Mouse (Mus musculus) neural tube, embryonic 11.5 days (tissue): ENCODE data around the gene Ehd2. TPM values are rescaled to one million over a fixed set of nuclear protein-coding genes. Genes with fewer than 3 reads are reported as not detected.

Experiments used
- ATAC-seq: fragments of 200-750 bp; cut with Nextera tagmentation; 2 replicates; pipeline ENCODE4 v1.8.0; 2017; ENCODE audit warnings: moderate number of reproducible peaks, mild to moderate bottlenecking, moderate TSS enrichment, moderate library complexity; ENCODE audit not compliant: insufficient read depth, low FRiP score, low TSS enrichment
- DNase-seq: peaks from one replicate; pipeline ENCODE4 v3.0.0-alpha.2; 2015; ENCODE audit warnings: low spot score
- H3K27ac ChIP-seq: fragments of 300-500 bp; sonication (generic); 2 replicates; pipeline ENCODE4 v1.5.1; 2014; ENCODE audit warnings: low read depth, mild to moderate bottlenecking, low read length
- H3K27me3 ChIP-seq: fragments of 300-500 bp; sonication (generic); 2 replicates; pipeline ENCODE4 v1.6.1; 2014; ENCODE audit warnings: mild to moderate bottlenecking, low read length, mixed read lengths; ENCODE audit not compliant: control insufficient read depth, insufficient read depth
- H3K36me3 ChIP-seq: fragments of 300-500 bp; sonication (generic); 2 replicates; pipeline ENCODE4 v1.6.1; 2014; ENCODE audit warnings: mild to moderate bottlenecking, low read length, moderate library complexity, mixed read lengths; ENCODE audit not compliant: control insufficient read depth, insufficient read depth
- H3K4me1 ChIP-seq: fragments of 300-500 bp; sonication (generic); 2 replicates; pipeline ENCODE4 v1.6.1; 2014; ENCODE audit warnings: low read length, mixed read lengths; ENCODE audit not compliant: control insufficient read depth, insufficient read depth
- H3K4me2 ChIP-seq: fragments of 300-500 bp; sonication (generic); 2 replicates; pipeline ENCODE4 v1.6.1; 2014; ENCODE audit warnings: low read depth, mild to moderate bottlenecking, moderate library complexity
- H3K4me3 ChIP-seq: fragments of 300-500 bp; sonication (generic); 2 replicates; pipeline ENCODE4 v1.5.1; 2014; ENCODE audit warnings: low read depth, low read length
- H3K9ac ChIP-seq: fragments of 300-500 bp; sonication (generic); 2 replicates; pipeline ENCODE4 v1.6.1; 2014; ENCODE audit warnings: mild to moderate bottlenecking, low read length
- H3K9me3 ChIP-seq: fragments of 300-500 bp; sonication (generic); 2 replicates; pipeline ENCODE4 v1.6.1; 2016; ENCODE audit warnings: low read length; ENCODE audit not compliant: control insufficient read depth
- WGBS: fragments of 180-500 bp; shearing (Covaris S2); extraction: QIAGEN DNeasy Blood & Tissue Kit; methylation state at CpG from one replicate; pipeline ENCODE4 v1.1.7; 2014; 5-methylcytosine and 5-hydroxymethylcytosine counted together
- polyA plus RNA-seq: library from polyadenylated mRNA; unstranded; fragments of >200 nt; fragmentation: Nextera tagmentation; extraction: Ambion mirVana; gene quantifications from 2 replicates; pipeline ENCODE4 v1.2.1, GENCODE M21; 2014

Ehd2 gene
- polyA plus RNA-seq, 1 experiment from 2014 or later: 11.3 TPM

GRCm38 (mm10) chr7:15954978-15955443, 12.4 kb downstream of the Ehd2 start:
- ATAC-seq: peak; percentile 64; the same call in 1 of the 2 replicates
- H3K4me1 ChIP-seq: no peaks in the 10 kb centered on the region
- H3K9ac ChIP-seq: peak overlapping the region; percentile 0; the same call in 1 of the 2 replicates
- H3K36me3 ChIP-seq: no peaks in the 10 kb centered on the region
- H3K4me2 ChIP-seq: peak overlapping the region; percentile 27
- no peaks in the 10 kb centered on the region for H3K9me3 ChIP-seq
- no peaks in the 10 kb centered on the region for H3K27me3 ChIP-seq
- no peak overlapping the region for H3K27ac ChIP-seq
- peak; percentile 58 for DNase-seq
- peak overlapping the region; percentile 10; the same call in 1 of the 2 replicates for H3K4me3 ChIP-seq
- WGBS: 4% methylated on average over 19 of the region's 21 CpGs

- H3K4me3 ChIP-seq: no peak overlapping the region
- no peaks in the 10 kb centered on the region for H3K27me3 ChIP-seq
- no peaks in the 10 kb centered on the region for H3K4me1 ChIP-seq
- no peak for ATAC-seq
- H3K9me3 ChIP-seq: no peaks in the 10 kb centered on the region
- no peak for DNase-seq
- WGBS: 89% methylated on average over 7 of the region's 7 CpGs
- no peak overlapping the region for H3K4me2 ChIP-seq
- H3K9ac ChIP-seq: no peak overlapping the region
- no peaks in the 10 kb centered on the region for H3K36me3 ChIP-seq
- H3K27ac ChIP-seq: no peak overlapping the region
These were observed 12.9 kb downstream of the Ehd2 start for GRCm38 (mm10) chr7:15954436-15954835.

- Histone ChIP-seq H3K27me3 (no peaks in the 10 kb centered on the region), H3K27ac (no peak overlapping the region), H3K4me1 (no peaks in the 10 kb centered on the region), H3K9me3 (no peaks in the 10 kb centered on the region), H3K36me3 (no peaks in the 10 kb centered on the region), H3K4me3 (no peak overlapping the region), H3K4me2 (no peak overlapping the region), H3K9ac (no peak overlapping the region)
- WGBS: 90% methylated on average over 13 of the region's 13 CpGs
- ATAC-seq (no peak), DNase-seq (no peak)
These were observed 13.9 kb downstream of the Ehd2 start for GRCm38 (mm10) chr7:15953307-15954074.

- WGBS: 76% methylated on average over 3 of the region's 3 CpGs
- Histone ChIP-seq H3K4me2 (no peak overlapping the region), H3K4me3 (no peak overlapping the region), H3K9me3 (no peaks in the 10 kb centered on the region), H3K9ac (no peak overlapping the region), H3K36me3 (no peaks in the 10 kb centered on the region), H3K27ac (no peak overlapping the region), H3K27me3 (no peaks in the 10 kb centered on the region), H3K4me1 (no peaks in the 10 kb centered on the region)
- no peak for ATAC-seq
- no peak for DNase-seq
These were observed 15.0 kb downstream of the Ehd2 start for GRCm38 (mm10) chr7:15952416-15952815.

DNA sequence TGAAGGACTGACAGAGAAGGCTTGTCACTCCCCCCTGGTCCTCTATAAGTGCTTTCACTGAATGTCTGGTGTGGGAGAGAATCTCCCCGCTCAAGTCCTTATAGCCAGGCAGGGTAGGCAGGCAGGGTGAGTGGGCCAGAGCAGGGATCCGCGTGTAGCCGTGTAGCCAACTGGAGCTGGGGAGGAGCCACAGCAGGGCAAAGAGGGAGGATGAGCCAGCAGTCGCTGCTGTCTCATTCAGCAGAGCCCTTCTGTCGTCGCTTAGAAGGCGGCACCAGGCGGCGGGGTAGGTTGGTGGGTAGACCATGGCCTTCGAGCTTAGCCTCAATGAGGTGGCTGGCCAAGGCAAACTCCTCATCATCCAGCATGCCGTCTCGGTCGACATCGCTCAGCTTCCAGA, 17.4 kb downstream of the Ehd2 start:
- Histone ChIP-seq H3K27ac (no peak overlapping the region), H3K4me2 (no peak overlapping the region), H3K27me3 (no peaks in the 10 kb centered on the region), H3K9me3 (no peaks in the 10 kb centered on the region), H3K36me3 (no peaks in the 10 kb centered on the region), H3K4me1 (peaks cover 3% of the 10 kb centered on the region), H3K4me3 (no peak overlapping the region), H3K9ac (no peak overlapping the region)
- ATAC-seq (no peak), DNase-seq (no peak)
- 87% methylated on average over 15 of the region's 15 CpGs for WGBS

DNA sequence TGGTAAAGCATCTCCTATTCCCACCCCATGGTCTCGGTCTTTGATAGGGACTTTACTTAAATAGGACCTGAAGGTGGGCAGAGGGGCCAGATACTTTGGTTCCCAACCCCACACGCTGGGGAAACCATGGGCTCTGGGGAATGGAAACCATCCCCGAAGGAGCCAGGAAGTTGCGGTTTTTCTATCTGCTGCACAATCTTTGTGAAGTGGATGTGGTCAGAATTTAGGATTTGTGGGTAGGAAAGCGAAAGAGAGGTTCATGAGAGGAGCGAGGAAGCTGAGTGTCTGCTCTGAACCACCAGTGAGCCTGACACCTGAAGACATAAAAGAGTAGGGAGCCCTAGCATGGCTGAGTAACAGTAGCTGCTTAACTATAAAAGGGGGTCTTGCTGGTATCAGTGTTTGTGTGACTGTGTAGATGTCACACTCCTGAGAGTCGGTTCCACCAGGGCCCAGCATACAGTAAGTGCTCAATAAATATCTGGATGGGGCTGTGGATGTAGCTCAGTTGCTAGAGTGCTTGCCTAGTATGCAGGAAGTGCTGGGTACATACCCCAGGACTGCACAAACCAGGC, 18.1 kb downstream of the Ehd2 start:
- no peak overlapping the region for H3K4me2 ChIP-seq
- ATAC-seq (no peak), DNase-seq (no peak)
- no peak overlapping the region for H3K9ac ChIP-seq
- no peaks in the 10 kb centered on the region for H3K9me3 ChIP-seq
- no peak overlapping the region for H3K4me3 ChIP-seq
- no peaks in the 10 kb centered on the region for H3K27me3 ChIP-seq
- peaks cover 9% of the 10 kb centered on the region for H3K4me1 ChIP-seq
- H3K27ac ChIP-seq: no peak overlapping the region
- no peaks in the 10 kb centered on the region for H3K36me3 ChIP-seq
- 84% methylated on average over 7 of the region's 7 CpGs for WGBS

- peaks cover 4% of the 10 kb centered on the region for H3K36me3 ChIP-seq
- peaks cover 12% of the 10 kb centered on the region for H3K4me1 ChIP-seq
- H3K27me3 ChIP-seq: no peaks in the 10 kb centered on the region
- peak overlapping the region; percentile 35; the same call in 1 of the 2 replicates for H3K9ac ChIP-seq
- WGBS: 5% methylated on average over 23 of the region's 23 CpGs
- peak overlapping the region; percentile 34 for H3K4me2 ChIP-seq
- DNase-seq (peak; percentile 78), ATAC-seq (peak; percentile 2; the same call in 1 of the 2 replicates)
- no peak overlapping the region for H3K4me3 ChIP-seq
- no peak overlapping the region for H3K27ac ChIP-seq
- no peaks in the 10 kb centered on the region for H3K9me3 ChIP-seq
These were observed 18.9 kb downstream of the Ehd2 start for GRCm38 (mm10) chr7:15948381-15948941.

- Histone ChIP-seq H3K36me3 (peaks cover 6% of the 10 kb centered on the region), H3K4me1 (peaks cover 12% of the 10 kb centered on the region), H3K4me2 (no peak overlapping the region), H3K27me3 (no peaks in the 10 kb centered on the region), H3K27ac (no peak overlapping the region), H3K4me3 (no peak overlapping the region), H3K9me3 (no peaks in the 10 kb centered on the region), H3K9ac (no peak overlapping the region)
- 47% methylated on average over 4 of the region's 4 CpGs for WGBS
- DNase-seq (no peak), ATAC-seq (no peak)
These were observed 19.6 kb downstream of the Ehd2 start for GRCm38 (mm10) chr7:15947653-15948260.
